Mouse (Mus musculus) intestine, embryonic 16.5 days (tissue): ENCODE results near the gene Nudc. TPM values are rescaled to one million over a fixed set of nuclear protein-coding genes. Genes with fewer than 3 reads are reported as not detected.
A peak's percentile ranks its signal among the peaks of the same experiment; 100 is the strongest.

Experiments
- ATAC-seq: fragments of 200-750 bp; cut with Nextera tagmentation; 2 replicates; pipeline ENCODE4 v1.8.0; 2017; ENCODE audit warnings: moderate TSS enrichment, moderate library complexity
- H3K27ac ChIP-seq: fragments of 300-500 bp; sonication (generic); 2 replicates; pipeline ENCODE4 v1.5.1; 2014; ENCODE audit warnings: mild to moderate bottlenecking, low read length
- H3K27me3 ChIP-seq: fragments of 300-500 bp; sonication (generic); replicated peaks from 2 replicates; pipeline ENCODE4 v1.6.1; 2014; ENCODE audit warnings: low read length, control low read depth, mixed read lengths; ENCODE audit not compliant: control insufficient read depth, insufficient read depth
- H3K36me3 ChIP-seq: fragments of 300-500 bp; sonication (generic); 2 replicates; pipeline ENCODE4 v1.6.1; 2014; ENCODE audit warnings: low read length, control low read depth; ENCODE audit not compliant: control insufficient read depth, insufficient read depth
- H3K4me1 ChIP-seq: fragments of 300-500 bp; sonication (generic); 2 replicates; pipeline ENCODE4 v1.6.1; 2014; ENCODE audit warnings: low read length, control low read depth, mixed read lengths; ENCODE audit not compliant: control insufficient read depth, insufficient read depth
- H3K4me2 ChIP-seq: fragments of 300-500 bp; sonication (generic); 2 replicates; pipeline ENCODE4 v1.6.1; 2014; ENCODE audit warnings: low read depth, low read length, control low read depth
- H3K4me3 ChIP-seq: fragments of 300-500 bp; sonication (generic); 2 replicates; pipeline ENCODE4 v1.5.1; 2014; ENCODE audit warnings: mild to moderate bottlenecking, low read length
- H3K9ac ChIP-seq: fragments of 300-500 bp; sonication (generic); 2 replicates; pipeline ENCODE4 v1.6.1; 2014; ENCODE audit warnings: low read depth, low read length
- H3K9me3 ChIP-seq: fragments of 300-500 bp; sonication (generic); 2 replicates; pipeline ENCODE4 v1.6.1; 2016; ENCODE audit warnings: low read length, control low read depth; ENCODE audit not compliant: control insufficient read depth
- WGBS: fragments of 180-500 bp; shearing (Covaris S2); extraction: QIAGEN DNeasy Blood & Tissue Kit; methylation state at CpG from one replicate; pipeline ENCODE4 v1.1.7; 2014; 5-methylcytosine and 5-hydroxymethylcytosine counted together
- polyA plus RNA-seq: library from polyadenylated mRNA; unstranded; fragments of >200 nt; fragmentation: Nextera tagmentation; extraction: Ambion mirVana; gene quantifications from 2 replicates; pipeline ENCODE4 v1.2.1, GENCODE M21; 2015

The Nudc gene
- polyA plus RNA-seq = 214 and 228 TPM in 2 replicates

- ATAC-seq = peak; percentile 99
- H3K9me3 ChIP-seq = 0 out of 2 replicates have a peak, but pooled peaks cover 2% of the 10 kb centered on the region
- peak within 1 kb of the TSS; percentile 93 for H3K9ac ChIP-seq
- peaks cover 14% of the 10 kb centered on the region for H3K4me1 ChIP-seq
- under 1% methylated on average over 75 of the region's 77 CpGs for WGBS
- H3K4me2 ChIP-seq = peak within 1 kb of the TSS; percentile 84
- H3K27me3 ChIP-seq = no peaks in the 10 kb centered on the region
- H3K4me3 ChIP-seq = peak within 1 kb of the TSS; percentile 91
- H3K27ac ChIP-seq = peak within 1 kb of the TSS; percentile 57
- H3K36me3 ChIP-seq = no peaks in the 10 kb centered on the region
Measured at GRCm38 (mm10) chr4:133545272-133546231, at the start of gene Nudc. Nudc (minus strand) TSS chr4:133545996.

GRCm38 (mm10) chr4:133595538-133595937, 49.7 kb upstream of the Nudc start:
- H3K4me3 ChIP-seq = no peak overlapping the region
- H3K4me1 ChIP-seq = peaks cover 14% of the 10 kb centered on the region
- WGBS = 63% methylated on average over 7 of the region's 7 CpGs
- H3K36me3 ChIP-seq = no peaks in the 10 kb centered on the region
- H3K4me2 ChIP-seq = no peak overlapping the region
- ATAC-seq = no peak
- no peak overlapping the region; the same call in 1 of the 2 replicates for H3K9ac ChIP-seq
- H3K9me3 ChIP-seq = no peaks in the 10 kb centered on the region
- H3K27me3 ChIP-seq = no peaks in the 10 kb centered on the region
- H3K27ac ChIP-seq = no peak overlapping the region

- Histone ChIP-seq H3K36me3 (0 out of 2 replicates have a peak, but pooled peaks cover 4% of the 10 kb centered on the region), H3K4me2 (no peak overlapping the region), H3K27me3 (no peaks in the 10 kb centered on the region), H3K27ac (no peak overlapping the region), H3K4me3 (no peak overlapping the region), H3K9me3 (no peaks in the 10 kb centered on the region), H3K9ac (no peak overlapping the region), H3K4me1 (peaks cover 5% of the 10 kb centered on the region; the same call in 1 of the 2 replicates)
- WGBS = 26% methylated on average over 7 of the region's 7 CpGs
- peak; percentile 45; the same call in 1 of the 2 replicates for ATAC-seq
Measured at GRCm38 (mm10) chr4:133592570-133592969, 46.8 kb upstream of the Nudc start.

DNA sequence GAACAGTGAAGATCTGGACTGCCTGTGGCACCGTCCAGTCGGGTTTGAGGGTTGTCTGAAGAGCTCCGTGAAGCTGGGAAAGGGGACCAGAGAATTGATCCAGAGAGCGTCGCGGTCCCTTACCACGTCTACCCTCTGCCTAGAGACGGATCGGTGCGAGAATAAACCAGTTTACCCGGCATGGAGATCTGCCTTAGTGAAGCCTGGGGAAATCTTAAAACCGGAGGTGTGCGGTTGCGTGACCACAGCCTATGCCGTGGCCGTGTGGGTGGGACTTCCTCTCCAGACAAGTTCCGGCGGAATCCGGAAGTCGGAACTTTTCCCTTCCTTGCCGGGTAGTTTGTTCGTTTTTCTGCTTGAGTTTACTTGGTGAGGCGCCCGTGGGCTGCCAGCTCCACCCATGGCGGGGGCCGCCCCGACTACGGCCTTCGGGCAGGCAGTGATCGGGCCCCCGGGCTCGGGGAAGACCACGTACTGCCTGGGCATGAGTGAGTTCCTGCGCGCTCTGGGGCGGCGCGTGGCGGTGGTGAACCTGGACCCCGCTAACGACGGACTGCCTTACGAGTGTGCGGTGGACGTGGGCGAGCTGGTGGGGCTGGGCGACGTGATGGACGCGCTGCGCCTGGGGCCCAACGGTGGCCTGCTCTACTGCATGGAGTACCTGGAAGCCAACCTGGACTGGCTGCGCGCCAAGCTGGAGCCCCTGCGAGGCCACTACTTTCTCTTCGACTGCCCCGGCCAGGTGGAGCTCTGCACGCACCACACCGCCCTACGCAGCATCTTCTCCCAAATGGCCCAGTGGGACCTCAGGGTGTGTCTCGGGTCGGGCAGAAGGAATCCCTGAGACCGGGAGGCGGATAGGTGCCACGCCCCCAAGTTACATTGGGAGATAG, 38.5 kb upstream of the Nudc start, which contains the start of gene Gpn2:
Gene Gpn2 (plus strand): TSS at position 304 of the 893 bp plus-strand sequence.
- no peaks in the 10 kb centered on the region for H3K27me3 ChIP-seq
- peak; percentile 92 for ATAC-seq
- H3K9ac ChIP-seq = peak within 1 kb of the TSS; percentile 92
- H3K4me1 ChIP-seq = peaks cover 13% of the 10 kb centered on the region
- 1% methylated on average over 65 of the region's 65 CpGs for WGBS
- no peaks in the 10 kb centered on the region for H3K9me3 ChIP-seq
- peak within 1 kb of the TSS; percentile 88 for H3K27ac ChIP-seq
- peak within 1 kb of the TSS; percentile 72 for H3K4me3 ChIP-seq
- peaks cover 6% of the 10 kb centered on the region; the same call in 1 of the 2 replicates for H3K36me3 ChIP-seq
- peak within 1 kb of the TSS; percentile 98 for H3K4me2 ChIP-seq

DNA sequence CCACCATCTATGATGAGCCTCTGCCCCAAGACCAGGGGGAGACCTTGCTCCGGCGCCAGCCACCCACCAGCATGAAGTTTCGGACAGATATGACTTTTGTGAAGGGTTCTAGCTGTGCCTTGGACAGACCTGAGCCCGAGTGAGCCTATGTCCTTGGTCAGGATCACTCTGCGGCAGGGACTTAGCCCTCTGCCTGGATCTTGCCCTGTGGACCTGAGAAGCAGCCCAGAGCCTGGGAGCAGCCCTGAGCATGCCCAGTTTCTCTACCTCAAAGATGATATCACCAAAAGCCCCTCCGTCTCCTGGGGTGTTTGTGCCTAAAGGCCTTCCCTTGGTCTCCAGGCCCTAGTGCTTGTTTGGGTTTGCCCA, 37.9 kb upstream of the Nudc start:
- peaks cover 13% of the 10 kb centered on the region for H3K4me1 ChIP-seq
- peaks cover 10% of the 10 kb centered on the region for H3K36me3 ChIP-seq
- WGBS = 46% methylated on average over 6 of the region's 6 CpGs
- peak overlapping the region; percentile 98 for H3K4me2 ChIP-seq
- H3K27ac ChIP-seq = peak overlapping the region; percentile 88
- H3K27me3 ChIP-seq = no peaks in the 10 kb centered on the region
- H3K4me3 ChIP-seq = peak overlapping the region; percentile 72
- H3K9me3 ChIP-seq = no peaks in the 10 kb centered on the region
- peak overlapping the region; percentile 92 for H3K9ac ChIP-seq
- peak; percentile 73 for ATAC-seq

GRCm38 (mm10) chr4:133577983-133578382, 32.2 kb upstream of the Nudc start:
- Histone ChIP-seq H3K4me1 (peaks cover 4% of the 10 kb centered on the region), H3K9ac (no peak overlapping the region), H3K9me3 (no peaks in the 10 kb centered on the region), H3K27ac (no peak overlapping the region), H3K36me3 (peaks cover 6% of the 10 kb centered on the region), H3K4me2 (no peak overlapping the region), H3K27me3 (no peaks in the 10 kb centered on the region), H3K4me3 (no peak overlapping the region)
- 74% methylated on average over 12 of the region's 12 CpGs for WGBS
- no peak for ATAC-seq

GRCm38 (mm10) chr4:133574843-133575202, 29.0 kb upstream of the Nudc start:
- H3K9me3 ChIP-seq = no peaks in the 10 kb centered on the region
- H3K36me3 ChIP-seq = peaks cover 4% of the 10 kb centered on the region
- peaks cover 4% of the 10 kb centered on the region; the same call in 1 of the 2 replicates for H3K4me1 ChIP-seq
- ATAC-seq = peak; percentile 64
- peak overlapping the region; percentile 94 for H3K4me2 ChIP-seq
- peak overlapping the region; percentile 95 for H3K9ac ChIP-seq
- no peaks in the 10 kb centered on the region for H3K27me3 ChIP-seq
- peak overlapping the region; percentile 98 for H3K4me3 ChIP-seq
- H3K27ac ChIP-seq = peak overlapping the region; percentile 81
- under 1% methylated on average over 41 of the region's 41 CpGs for WGBS

- H3K27ac ChIP-seq = peak within 1 kb of the TSS; percentile 81
- H3K36me3 ChIP-seq = peaks cover 4% of the 10 kb centered on the region
- no peaks in the 10 kb centered on the region for H3K9me3 ChIP-seq
- peak within 1 kb of the TSS; percentile 95 for H3K9ac ChIP-seq
- no peaks in the 10 kb centered on the region for H3K27me3 ChIP-seq
- peak within 1 kb of the TSS; percentile 94 for H3K4me2 ChIP-seq
- peak; percentile 88 for ATAC-seq
- 4% methylated on average over 44 of the region's 44 CpGs for WGBS
- peak within 1 kb of the TSS; percentile 98 for H3K4me3 ChIP-seq
- H3K4me1 ChIP-seq = peaks cover 4% of the 10 kb centered on the region; the same call in 1 of the 2 replicates
Measured at GRCm38 (mm10) chr4:133574070-133574842, 28.5 kb upstream of the Nudc start, which contains the start of gene Gpatch3. Gpatch3 (plus strand) TSS chr4:133574745.
